Mouse (Mus musculus) MEL (cell line): ENCODE results near the gene Hectd4. TPM values are rescaled to one million over a fixed set of nuclear protein-coding genes. Genes with fewer than 3 reads are reported as not detected.

Experiments
- DNase-seq: peaks from one replicate; pipeline ENCODE4 v3.0.0; 2011; ENCODE audit warnings: low read depth, low spot score
- H3K27ac ChIP-seq: 2 replicates; pipeline ENCODE4 v1.5.1; 2012; ENCODE audit warnings: low read depth, mild to moderate bottlenecking, control low read depth, low read length, moderate library complexity; ENCODE audit not compliant: control insufficient read depth
- H3K27me3 ChIP-seq, 2 experiments: fragments of 150-350 bp in 1 of 2; sonication (generic) in 1 of 2; 2 replicates each; pipeline ENCODE4 v1.6.1; 2012; ENCODE audit warnings: low read length in 2 of 2, mild to moderate bottlenecking in 2 of 2, improper control_type of control experiment in 1 of 2, moderate library complexity in 1 of 2; ENCODE audit not compliant: insufficient read depth in 2 of 2, control insufficient read depth in 1 of 2
- H3K36me3 ChIP-seq, 2 experiments: 2 replicates each; pipeline ENCODE4 v1.6.1; 2012 to 2014; ENCODE audit warnings: low read length in 2 of 2, improper control_type of control experiment in 1 of 2, inconsistent platforms in 1 of 2, mild to moderate bottlenecking in 1 of 2; ENCODE audit not compliant: insufficient read depth in 2 of 2, control insufficient read depth in 1 of 2
- H3K4me1 ChIP-seq, 2 experiments: fragments of 150-350 bp in 1 of 2; sonication (generic) in 1 of 2; 2 replicates each; pipeline ENCODE4 v1.6.1; 2012; ENCODE audit warnings: low read length in 2 of 2, improper control_type of control experiment in 1 of 2, mild to moderate bottlenecking in 1 of 2; ENCODE audit not compliant: insufficient read depth in 2 of 2, control insufficient read depth in 1 of 2
- H3K4me3 ChIP-seq, 2 experiments: fragments of 150-350 bp in 1 of 2; sonication (generic) in 1 of 2; 2 replicates each; pipeline ENCODE4 v1.5.1; 2012; ENCODE audit warnings: low read depth in 2 of 2, low read length in 2 of 2, mild to moderate bottlenecking in 2 of 2, moderate library complexity in 2 of 2, control low read depth in 1 of 2, improper control_type of control experiment in 1 of 2; ENCODE audit not compliant: control insufficient read depth in 1 of 2, insufficient read depth in 1 of 2
- H3K79me2 ChIP-seq: 2 replicates; pipeline ENCODE4 v1.6.1; 2012; ENCODE audit warnings: mild to moderate bottlenecking, low read length, moderate library complexity; ENCODE audit not compliant: control insufficient read depth, poor library complexity, insufficient read depth
- H3K9ac ChIP-seq: 2 replicates; pipeline ENCODE4 v1.6.1; 2012; ENCODE audit warnings: low read depth, mild to moderate bottlenecking, control low read depth, low read length, moderate library complexity; ENCODE audit not compliant: control insufficient read depth, poor library complexity, severe bottlenecking
- H3K9me3 ChIP-seq: fragments of 150-350 bp; sonication (generic); replicated peaks from 2 replicates; pipeline ENCODE4 v1.6.1; 2012; ENCODE audit warnings: mild to moderate bottlenecking, low read length, improper control_type of control experiment, moderate library complexity; ENCODE audit not compliant: insufficient read depth
- BHLHE40 ChIP-seq: IDR thresholded peaks from 2 replicates; pipeline ENCODE4 v1.6.1; 2012; ENCODE audit warnings: low read depth, mild to moderate bottlenecking, inconsistent platforms, low read length, improper control_type of control experiment, borderline replicate concordance
- CHD1 ChIP-seq: IDR thresholded peaks from 2 replicates; pipeline ENCODE4 v1.6.1; 2012; ENCODE audit warnings: low read depth, mild to moderate bottlenecking, inconsistent platforms, low read length, improper control_type of control experiment
- CTCF ChIP-seq, 3 experiments: IDR thresholded peaks in 2 of 3; conservative IDR thresholded peaks in 1 of 3; 2 replicates each; pipeline ENCODE4 v1.5.1; 2011 to 2012; ENCODE audit warnings: low read length in 3 of 3, low read depth in 2 of 3, mild to moderate bottlenecking in 2 of 3, improper control_type of control experiment in 1 of 3, inconsistent platforms in 1 of 3, mixed read lengths in 1 of 3, moderate library complexity in 1 of 3; ENCODE audit not compliant: control insufficient read depth in 1 of 3, insufficient read depth in 1 of 3, poor library complexity in 1 of 3, severe bottlenecking in 1 of 3
- ELF1 ChIP-seq: IDR thresholded peaks from 2 replicates; pipeline ENCODE4 v1.6.1; 2014; ENCODE audit warnings: low read depth, mild to moderate bottlenecking, inconsistent platforms, low read length, improper control_type of control experiment, moderate library complexity
- GABPA ChIP-seq: IDR thresholded peaks from 2 replicates; pipeline ENCODE4 v1.6.1; 2012; ENCODE audit warnings: low read depth, mild to moderate bottlenecking, inconsistent platforms, low read length, improper control_type of control experiment, moderate library complexity
- GATA1 ChIP-seq: IDR thresholded peaks from 2 replicates; pipeline ENCODE4 v1.6.1; 2011; ENCODE audit warnings: low read depth, low read length, improper control_type of control experiment
- KAT2A ChIP-seq: conservative IDR thresholded peaks from 2 replicates; pipeline ENCODE4 v1.6.1; 2012; ENCODE audit warnings: low read depth, low read length, improper control_type of control experiment, inconsistent platforms
- MAZ ChIP-seq: IDR thresholded peaks from 2 replicates; pipeline ENCODE4 v1.6.1; 2012; ENCODE audit warnings: low read depth, mild to moderate bottlenecking, inconsistent platforms, low read length, improper control_type of control experiment
- MEF2A ChIP-seq: IDR thresholded peaks from 2 replicates; pipeline ENCODE4 v1.6.1; 2014; ENCODE audit warnings: low read depth, mild to moderate bottlenecking, inconsistent platforms, low read length, improper control_type of control experiment; ENCODE audit not compliant: poor library complexity, insufficient replicate concordance, severe bottlenecking; ENCODE audit errors: extremely low read depth
- NELFE ChIP-seq: IDR thresholded peaks from 2 replicates; pipeline ENCODE4 v1.6.1; 2011; ENCODE audit warnings: low read depth, low read length, improper control_type of control experiment
- NRF1 ChIP-seq: IDR thresholded peaks from 2 replicates; pipeline ENCODE4 v1.6.1; 2014; ENCODE audit warnings: low read depth, mild to moderate bottlenecking, inconsistent platforms, low read length, improper control_type of control experiment, moderate library complexity; ENCODE audit not compliant: poor library complexity, insufficient read depth, severe bottlenecking
- POLR2A ChIP-seq, 2 experiments: IDR thresholded peaks; 2 replicates each; pipeline ENCODE4 v1.6.1; 2011 to 2012; ENCODE audit warnings: low read length in 2 of 2, mild to moderate bottlenecking in 2 of 2, control low read depth in 1 of 2, improper control_type of control experiment in 1 of 2, low read depth in 1 of 2, moderate library complexity in 1 of 2; ENCODE audit not compliant: control insufficient read depth in 1 of 2, insufficient read depth in 1 of 2, poor library complexity in 1 of 2
- RAD21 ChIP-seq: IDR thresholded peaks from 2 replicates; pipeline ENCODE4 v1.6.1; 2011; ENCODE audit warnings: mild to moderate bottlenecking, low read depth, low read length, improper control_type of control experiment
- TAL1 ChIP-seq: IDR thresholded peaks from 2 replicates; pipeline ENCODE4 v1.6.1; 2012; ENCODE audit warnings: mild to moderate bottlenecking, inconsistent platforms, low read length, moderate library complexity, mixed read lengths
- TBP ChIP-seq: IDR thresholded peaks from 2 replicates; pipeline ENCODE4 v1.8.0; 2011; ENCODE audit warnings: low read depth, low read length, improper control_type of control experiment
- TCF12 ChIP-seq: IDR thresholded peaks from 2 replicates; pipeline ENCODE4 v1.6.1; 2014; ENCODE audit warnings: low read depth, mild to moderate bottlenecking, inconsistent platforms, low read length, improper control_type of control experiment, moderate library complexity
- UBTF ChIP-seq: IDR thresholded peaks from 2 replicates; pipeline ENCODE4 v1.6.1; 2012; ENCODE audit warnings: low read depth, mild to moderate bottlenecking, inconsistent platforms, low read length, improper control_type of control experiment, moderate library complexity, borderline replicate concordance; ENCODE audit not compliant: insufficient read depth
- USF1 ChIP-seq: IDR thresholded peaks from 2 replicates; pipeline ENCODE4 v1.6.1; 2014; ENCODE audit warnings: low read depth, mild to moderate bottlenecking, inconsistent platforms, low read length, improper control_type of control experiment, moderate library complexity
- ZC3H11A ChIP-seq: IDR thresholded peaks from 2 replicates; pipeline ENCODE4 v1.6.1; 2012; ENCODE audit warnings: low read depth, mild to moderate bottlenecking, inconsistent platforms, low read length, improper control_type of control experiment
- ZMIZ1 ChIP-seq: IDR thresholded peaks from 2 replicates; pipeline ENCODE4 v1.6.1; 2012; ENCODE audit warnings: low read depth, mild to moderate bottlenecking, inconsistent platforms, low read length, improper control_type of control experiment, moderate library complexity
- polyA plus RNA-seq, 2 experiments: library from polyadenylated mRNA; stranded (reverse) in 1 of 2; unstranded in 1 of 2; fragments of >175 nt in 1 of 2; fragments of >200 nt in 1 of 2; gene quantifications; 2 replicates each; pipeline versions ENCODE4 v1.2.1 to v1.2.4; 2012; ENCODE audit warnings: low replicate concordance in 2 of 2, low read depth in 1 of 2; ENCODE audit not compliant: insufficient read length in 2 of 2, insufficient read depth in 1 of 2, missing spikeins in 1 of 2
- total RNA-seq: library from RNA; depleted of rRNA; stranded (reverse); fragments of 300-350 nt; gene quantifications from 2 replicates; pipeline ENCODE4 v1.2.3, GENCODE M21; 2012

The Hectd4 gene
- total and polyA plus RNA-seq, 3 experiments, result 7.0 to 10.8 TPM; not detected in 1

DNA sequence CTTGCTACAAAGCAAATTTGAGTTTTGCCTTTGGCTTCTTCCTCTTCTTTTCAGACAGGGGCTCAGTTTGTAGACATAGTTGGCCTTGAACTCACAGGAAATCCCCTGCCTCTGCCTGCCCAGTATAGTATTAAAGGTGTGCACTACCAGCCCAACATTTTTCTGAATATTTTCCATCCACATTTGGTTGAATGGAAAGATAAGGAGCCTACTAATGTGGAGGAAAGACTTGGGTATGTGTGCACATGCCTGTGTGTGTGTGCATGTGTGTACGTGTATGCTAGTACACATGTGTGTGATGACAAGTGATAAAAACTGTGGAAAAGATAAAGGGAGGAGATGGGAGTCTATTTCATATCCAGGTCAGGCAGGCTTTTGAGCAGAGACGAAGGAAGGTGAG lies 5.8 kb downstream of the Hectd4 start:
- Histone ChIP-seq H3K36me3 (peaks cover 0 to 40% of the 10 kb centered on the region in 2 experiments; a peak in 2 of 4 replicates), H3K4me1 (peaks cover 18 to 37% of the 10 kb centered on the region in 2 experiments), H3K9ac (no peak overlapping the region), H3K9me3 (no peaks in the 10 kb centered on the region), H3K4me3 (no peak overlapping the region), H3K79me2 (peaks cover 46% of the 10 kb centered on the region), H3K27ac (no peak overlapping the region), H3K27me3 (no peaks in the 10 kb centered on the region)
- no peak for TF ChIP-seq MAZ
- TF ChIP-seq TBP, result no peak
- TF ChIP-seq NELFE, result no peak
- no peak for TF ChIP-seq ELF1
- TF ChIP-seq CTCF (IDR thresholded peaks at IDR 0.05 in 2 of 3, conservative IDR thresholded peaks at IDR 0.05 in 1 of 3; ENCODE audit: control insufficient read depth in 1 of 3, insufficient read depth in 1 of 3, low read depth in 2 of 3, low read length in 3 of 3, poor library complexity in 1 of 3, severe bottlenecking in 1 of 3), result no peak
- no peak for TF ChIP-seq CHD1
- TF ChIP-seq UBTF, result no peak
- no peak for TF ChIP-seq NRF1
- TF ChIP-seq ZMIZ1, result no peak
- TF ChIP-seq USF1, result no peak
- no peak for TF ChIP-seq RAD21
- DNase-seq, result no peak

DNA sequence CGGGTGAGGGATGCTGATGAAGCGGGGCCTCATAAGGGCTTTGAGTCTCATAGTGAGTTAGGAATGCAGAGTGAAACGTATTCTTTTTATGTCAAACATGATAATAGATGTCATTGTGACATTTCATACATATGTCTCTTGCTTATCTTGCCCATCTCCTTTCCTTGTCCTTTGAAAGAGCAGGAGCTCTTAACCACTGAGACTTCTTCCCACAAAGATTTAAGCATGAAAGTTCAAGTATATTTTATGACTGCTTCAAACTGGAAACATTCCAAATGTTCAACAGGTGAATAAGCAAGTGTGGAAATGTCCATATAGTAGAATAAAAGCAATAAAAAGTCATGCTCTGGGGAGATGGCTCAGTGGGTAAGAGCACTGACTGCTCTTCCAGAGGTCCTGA lies 6.4 kb downstream of the Hectd4 start:
- no peak for DNase-seq
- H3K9me3 ChIP-seq, result no peaks in the 10 kb centered on the region
- H3K79me2 ChIP-seq, result peaks cover 42% of the 10 kb centered on the region
- H3K27me3 ChIP-seq, result no peaks in the 10 kb centered on the region
- H3K9ac ChIP-seq, result no peak overlapping the region
- H3K4me1 ChIP-seq, result peaks cover 22 to 38% of the 10 kb centered on the region in 2 experiments
- no peak for TF ChIP-seq TAL1
- TF ChIP-seq POLR2A (IDR thresholded peaks at IDR 0.05; ENCODE audit: control insufficient read depth in 1 of 2, insufficient read depth in 1 of 2, low read depth in 1 of 2, low read length in 2 of 2, poor library complexity in 1 of 2), result no peak
- no peak for TF ChIP-seq ZC3H11A
- no peak for TF ChIP-seq NRF1
- TF ChIP-seq NELFE, result no peak
- no peak for TF ChIP-seq BHLHE40
- no peak for TF ChIP-seq KAT2A
- TF ChIP-seq MAZ, result no peak
- no peak for TF ChIP-seq MEF2A
- no peak for TF ChIP-seq GATA1
- no peak for TF ChIP-seq GABPA
- TF ChIP-seq ELF1, result no peak
- TF ChIP-seq ZMIZ1, result no peak
- TF ChIP-seq TCF12, result no peak
- no peak for TF ChIP-seq CHD1
- H3K36me3 ChIP-seq, result peaks cover 0 to 43% of the 10 kb centered on the region in 2 experiments; a peak in 2 of 4 replicates
- H3K4me3 ChIP-seq, result no peak overlapping the region
- H3K27ac ChIP-seq, result no peak overlapping the region
